Mouse (Mus musculus): Measurements from ENCODE around the gene Ap2a2.
"Not testable (repeated sequence)": the region's sequence is repeated elsewhere in the genome, so short reads cannot be mapped to it uniquely, and the experiment has no call there.

Gene Ap2a2

DNA sequence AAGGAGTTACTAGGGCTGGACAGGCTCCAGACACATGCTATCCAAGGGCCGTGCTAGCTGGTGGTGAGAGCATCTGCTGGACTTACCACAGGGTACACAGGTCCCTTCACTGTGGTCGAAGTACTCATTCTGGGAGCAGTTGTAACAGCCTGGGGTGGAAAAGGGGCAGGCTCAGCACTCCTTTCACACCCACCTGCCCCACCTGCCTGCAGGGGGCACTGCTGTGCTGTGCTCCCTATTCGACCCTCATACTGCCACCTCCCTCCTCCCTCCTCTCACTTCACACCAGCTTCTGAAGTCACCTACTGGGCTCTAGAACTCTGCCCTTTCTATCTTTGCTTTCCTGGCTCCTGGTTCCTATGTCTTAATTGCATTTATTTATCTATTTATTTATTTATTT lies 81.2 kb downstream of the Ap2a2 start:
- peak; percentile 41 for DNase-seq (ENCODE audit: low read depth, low spot score)

DNA sequence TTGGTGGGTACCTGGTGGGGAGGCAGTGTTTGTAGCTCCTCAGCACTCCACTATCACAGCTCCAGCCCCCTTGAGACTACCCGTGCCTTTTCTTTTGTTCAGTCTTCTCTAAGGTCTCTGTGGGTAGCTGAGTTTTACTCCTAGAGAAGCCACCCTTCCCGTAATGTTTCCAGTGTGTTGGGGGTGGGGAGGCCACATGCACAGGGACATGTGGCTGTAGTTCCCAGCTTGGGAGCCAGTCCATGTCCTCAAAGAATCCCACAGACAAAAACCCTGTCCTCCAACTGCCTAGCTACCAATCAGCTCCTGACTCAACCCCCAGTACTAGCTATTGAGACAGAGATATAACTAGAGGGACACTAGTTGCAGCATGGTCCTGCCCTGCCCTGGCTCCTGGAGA lies 85.1 kb downstream of the Ap2a2 start:
- no peaks in the 10 kb centered on the region for H3K27me3 ChIP-seq (ENCODE audit: control insufficient read depth, insufficient read depth, low read length, poor library complexity, severe bottlenecking)
- H3K36me3 ChIP-seq (ENCODE audit: control insufficient read depth, insufficient read depth, low read length, poor library complexity, severe bottlenecking), result no peaks in the 10 kb centered on the region
- no peak for DNase-seq (ENCODE audit: low read depth, low spot score)

More for the DNA sequence above, 81.2 kb downstream of the Ap2a2 start:
- Histone ChIP-seq H3K27me3 (ENCODE audit: control insufficient read depth, insufficient read depth, low read length, poor library complexity, severe bottlenecking) (no peaks in the 10 kb centered on the region), H3K36me3 (ENCODE audit: control insufficient read depth, insufficient read depth, low read length, poor library complexity, severe bottlenecking) (no peaks in the 10 kb centered on the region)

DNA sequence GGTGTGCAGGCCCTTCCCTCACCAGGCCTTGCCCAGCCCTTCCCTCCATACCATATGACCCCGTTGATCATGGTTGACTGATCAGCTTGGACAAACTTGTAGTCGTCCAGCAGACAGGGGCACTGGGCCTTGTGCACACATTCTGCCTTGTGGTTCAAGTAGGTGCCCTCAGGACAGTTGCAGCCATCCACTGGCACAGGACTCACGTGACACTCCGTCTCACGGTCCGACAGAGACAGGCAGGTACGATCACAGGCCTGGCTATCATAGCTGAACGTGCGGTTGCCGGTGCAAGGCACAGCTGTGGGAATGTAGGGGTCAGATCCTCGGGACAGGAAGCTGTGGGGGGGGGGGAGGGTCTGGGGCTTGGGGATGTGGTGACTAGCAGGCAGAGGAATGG lies 85.8 kb downstream of the Ap2a2 start:
- H3K36me3 ChIP-seq (ENCODE audit: control insufficient read depth, insufficient read depth, low read length, poor library complexity, severe bottlenecking), result no peaks in the 10 kb centered on the region
- no peaks in the 10 kb centered on the region for H3K27me3 ChIP-seq (ENCODE audit: control insufficient read depth, insufficient read depth, low read length, poor library complexity, severe bottlenecking)
- DNase-seq (ENCODE audit: low read depth, low spot score), result no peak

DNA sequence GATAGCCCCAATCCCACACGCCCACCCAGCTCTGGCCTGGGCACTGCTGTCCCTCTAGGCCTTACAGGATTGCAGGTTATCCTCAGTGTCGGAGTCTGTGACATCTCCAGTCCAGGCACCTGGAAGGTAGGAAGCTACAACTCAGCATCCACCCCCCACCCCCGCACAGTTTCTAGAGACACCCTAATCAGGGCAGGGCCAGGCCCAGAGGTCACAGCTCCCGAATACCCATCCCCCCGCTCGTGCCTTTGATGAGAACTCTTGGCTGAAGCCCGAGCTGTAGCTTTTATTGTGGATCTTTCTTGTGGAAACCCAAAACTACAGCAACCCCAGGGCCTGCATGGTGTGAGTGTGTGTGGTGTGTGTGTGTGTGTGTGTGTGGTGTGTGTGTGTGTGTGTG lies 90.2 kb downstream of the Ap2a2 start:
- no peak for DNase-seq (ENCODE audit: low read depth, low spot score)
- H3K27me3 ChIP-seq (ENCODE audit: control insufficient read depth, insufficient read depth, low read length, poor library complexity, severe bottlenecking), result no peaks in the 10 kb centered on the region
- no peaks in the 10 kb centered on the region for H3K36me3 ChIP-seq (ENCODE audit: control insufficient read depth, insufficient read depth, low read length, poor library complexity, severe bottlenecking)

DNA sequence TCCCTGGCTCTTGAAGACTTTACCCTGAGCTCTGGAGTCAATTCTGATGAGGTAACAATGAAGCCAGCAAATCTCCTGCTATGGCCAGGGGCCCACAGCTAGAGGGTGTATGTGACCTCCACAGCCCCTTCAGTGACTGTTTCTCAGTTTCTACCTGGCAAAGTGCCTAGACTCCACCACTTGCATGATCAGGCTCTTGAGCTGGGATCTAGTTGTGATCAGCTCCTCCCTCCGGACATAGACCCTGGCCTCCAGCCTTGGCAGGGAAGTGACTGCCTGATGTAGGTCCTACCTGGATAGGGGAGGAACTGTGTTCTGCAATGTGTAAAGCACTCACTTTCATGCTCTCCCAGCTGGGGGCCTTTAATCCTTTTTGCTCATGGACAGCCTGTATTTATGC lies 98.4 kb downstream of the Ap2a2 start:
- Histone ChIP-seq H3K36me3 (ENCODE audit: control insufficient read depth, insufficient read depth, low read length, poor library complexity, severe bottlenecking) (no peaks in the 10 kb centered on the region), H3K27me3 (ENCODE audit: control insufficient read depth, insufficient read depth, low read length, poor library complexity, severe bottlenecking) (no peaks in the 10 kb centered on the region)
- DNase-seq (ENCODE audit: low read depth, low spot score), result no peak

DNA sequence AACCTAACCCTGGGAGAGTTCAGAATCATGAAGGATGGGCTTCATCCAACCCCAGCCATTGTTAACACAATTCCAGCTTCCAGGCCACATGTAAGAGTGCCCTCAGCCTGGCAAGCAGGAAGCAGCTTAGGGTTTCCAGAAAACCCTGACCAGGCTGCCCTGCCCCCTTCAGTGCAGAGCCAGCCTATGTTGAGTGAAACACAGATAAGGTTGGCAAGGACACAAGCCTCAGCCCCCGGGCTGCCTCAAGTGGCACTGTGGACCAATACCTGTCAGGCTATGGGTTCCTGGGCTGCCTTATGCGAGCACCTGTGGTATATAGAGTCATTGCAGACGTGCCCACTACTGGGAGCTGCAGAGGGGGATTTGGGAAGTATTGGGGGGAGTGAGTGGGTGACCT lies 99.5 kb downstream of the Ap2a2 start:
- DNase-seq (ENCODE audit: low read depth, low spot score), result no peak
- Histone ChIP-seq H3K27me3 (ENCODE audit: control insufficient read depth, insufficient read depth, low read length, poor library complexity, severe bottlenecking) (no peaks in the 10 kb centered on the region), H3K36me3 (ENCODE audit: control insufficient read depth, insufficient read depth, low read length, poor library complexity, severe bottlenecking) (no peaks in the 10 kb centered on the region)

DNA sequence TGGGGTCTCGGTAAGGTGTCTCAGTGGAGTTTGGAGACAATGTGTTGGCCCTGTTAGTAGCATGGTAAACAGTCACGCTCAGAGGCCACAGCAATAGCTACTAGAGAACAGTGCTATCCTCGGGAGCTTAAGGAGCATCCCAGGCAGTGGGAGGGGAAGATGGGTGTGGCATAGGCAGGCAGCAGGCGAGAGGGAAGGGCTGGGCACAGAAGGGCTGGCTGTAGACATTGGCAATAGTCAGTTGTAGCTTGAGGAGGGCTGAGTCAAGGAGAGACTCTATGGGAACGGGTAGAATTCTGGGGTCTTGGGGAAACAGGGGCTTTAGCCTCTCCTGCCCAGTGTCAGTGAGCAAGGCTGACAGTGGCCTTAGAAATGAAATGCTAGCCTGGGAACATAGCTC lies 100.2 kb downstream of the Ap2a2 start:
- Histone ChIP-seq H3K36me3 (ENCODE audit: control insufficient read depth, insufficient read depth, low read length, poor library complexity, severe bottlenecking) (no peaks in the 10 kb centered on the region), H3K27me3 (ENCODE audit: control insufficient read depth, insufficient read depth, low read length, poor library complexity, severe bottlenecking) (no peaks in the 10 kb centered on the region)
- no peak for DNase-seq (ENCODE audit: low read depth, low spot score)

DNA sequence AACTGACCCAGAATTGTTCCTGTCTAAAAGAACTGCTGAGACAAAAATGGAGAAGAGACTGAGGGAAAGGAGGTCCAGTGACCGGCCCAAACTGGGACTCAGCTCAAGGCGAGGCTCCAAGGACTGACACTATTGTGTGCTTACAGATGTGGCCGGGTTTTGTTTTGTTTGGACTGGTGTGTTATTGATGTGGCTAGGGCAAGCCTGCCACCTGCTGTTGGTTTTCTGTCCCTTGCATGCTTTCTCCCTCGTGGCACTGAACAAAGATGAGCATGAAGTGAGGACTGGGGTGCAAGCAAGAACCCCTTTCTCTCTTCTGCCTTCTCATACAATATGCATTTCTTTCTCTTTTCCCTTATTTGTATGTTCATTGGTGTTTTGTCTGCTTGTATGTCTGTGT lies 104.2 kb downstream of the Ap2a2 start:
- Histone ChIP-seq H3K36me3 (ENCODE audit: control insufficient read depth, insufficient read depth, low read length, poor library complexity, severe bottlenecking) (no peaks in the 10 kb centered on the region), H3K27me3 (ENCODE audit: control insufficient read depth, insufficient read depth, low read length, poor library complexity, severe bottlenecking) (peaks cover 2% of the 10 kb centered on the region; the same call in 1 of the 2 replicates)
- DNase-seq (ENCODE audit: low read depth, low spot score), result peak; percentile 63

DNA sequence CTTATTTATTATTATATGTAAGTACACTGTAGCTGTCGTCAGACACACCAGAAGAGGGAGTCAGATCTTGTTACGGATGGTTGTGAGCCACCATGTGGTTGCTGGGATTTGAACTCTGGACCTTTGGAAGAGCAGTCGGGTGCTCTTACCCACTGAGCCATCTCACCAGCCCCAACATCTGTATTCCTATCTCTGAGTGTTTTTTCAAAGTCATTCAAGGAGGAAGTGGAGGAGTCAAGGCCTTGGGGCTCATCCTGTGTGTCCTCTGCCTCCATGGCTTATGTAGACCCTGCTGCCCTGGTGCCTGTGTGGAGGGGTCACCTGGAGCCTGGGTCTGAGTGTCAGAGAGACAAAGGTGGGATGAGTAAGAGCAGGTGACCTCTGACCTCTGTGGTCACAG lies 107.1 kb downstream of the Ap2a2 start:
- not testable (repeated sequence) for H3K27me3 ChIP-seq (ENCODE audit: control insufficient read depth, insufficient read depth, low read length, poor library complexity, severe bottlenecking); H3K36me3 ChIP-seq (ENCODE audit: control insufficient read depth, insufficient read depth, low read length, poor library complexity, severe bottlenecking); DNase-seq (ENCODE audit: low read depth, low spot score)

DNA sequence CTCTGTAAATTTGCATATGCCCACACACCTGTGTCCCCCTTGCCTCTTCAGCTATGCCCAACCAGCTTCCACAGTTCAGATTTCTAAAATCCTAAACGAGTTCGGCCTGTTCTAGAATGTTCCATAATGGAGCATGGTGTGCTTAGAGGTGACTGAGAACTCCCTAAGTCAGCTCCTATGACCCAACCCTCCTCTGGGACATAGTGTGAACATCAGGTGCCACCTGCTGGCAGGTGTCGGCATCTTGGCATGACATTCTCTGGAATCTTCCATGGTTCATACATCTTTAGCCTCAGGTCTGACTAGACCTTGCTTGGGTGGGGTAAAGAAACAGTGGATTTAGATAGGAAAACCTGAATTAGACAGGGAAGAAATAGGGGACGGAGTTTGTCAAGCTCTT lies 109.0 kb downstream of the Ap2a2 start:
- Histone ChIP-seq H3K36me3 (ENCODE audit: control insufficient read depth, insufficient read depth, low read length, poor library complexity, severe bottlenecking) (no peaks in the 10 kb centered on the region), H3K27me3 (ENCODE audit: control insufficient read depth, insufficient read depth, low read length, poor library complexity, severe bottlenecking) (peaks cover 2% of the 10 kb centered on the region; the same call in 1 of the 2 replicates)
- peak; percentile 54 for DNase-seq (ENCODE audit: low read depth, low spot score)

DNA sequence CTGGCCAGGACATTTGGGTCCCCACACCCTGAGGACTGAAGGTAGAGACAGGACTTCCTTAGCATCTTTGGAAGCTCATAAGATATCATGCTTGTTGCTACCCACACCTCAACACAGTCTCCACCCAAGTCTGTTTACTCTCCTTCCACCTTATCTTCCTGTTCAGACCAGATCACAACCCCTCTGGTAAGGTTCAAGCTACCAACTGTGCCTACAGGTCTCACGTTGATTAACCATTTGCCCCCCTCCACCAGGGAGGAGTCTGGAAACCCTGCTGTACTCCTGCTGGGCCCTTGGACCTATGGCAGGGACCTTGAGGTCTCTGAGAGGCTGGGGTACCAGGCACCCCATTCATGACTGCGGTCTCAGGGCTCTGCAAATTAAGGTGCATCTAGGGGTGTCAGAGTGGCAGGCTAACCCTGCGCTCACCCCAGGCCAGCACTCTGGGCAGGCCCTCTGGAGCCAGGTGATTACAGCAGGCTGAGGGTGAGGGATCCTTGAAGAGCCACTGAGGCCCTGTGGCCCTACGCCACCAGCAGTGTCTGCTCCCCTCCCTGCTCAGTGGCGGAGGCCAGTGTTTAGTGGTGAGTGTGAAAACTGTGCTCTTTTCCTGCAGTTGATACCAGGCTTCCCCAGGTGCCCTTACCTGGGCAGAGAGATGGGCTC lies 109.8 kb downstream of the Ap2a2 start:
- Histone ChIP-seq H3K27me3 (ENCODE audit: control insufficient read depth, insufficient read depth, low read length, poor library complexity, severe bottlenecking) (peaks cover 2% of the 10 kb centered on the region; the same call in 1 of the 2 replicates), H3K36me3 (ENCODE audit: control insufficient read depth, insufficient read depth, low read length, poor library complexity, severe bottlenecking) (no peaks in the 10 kb centered on the region)
- no peak for DNase-seq (ENCODE audit: low read depth, low spot score)

DNA sequence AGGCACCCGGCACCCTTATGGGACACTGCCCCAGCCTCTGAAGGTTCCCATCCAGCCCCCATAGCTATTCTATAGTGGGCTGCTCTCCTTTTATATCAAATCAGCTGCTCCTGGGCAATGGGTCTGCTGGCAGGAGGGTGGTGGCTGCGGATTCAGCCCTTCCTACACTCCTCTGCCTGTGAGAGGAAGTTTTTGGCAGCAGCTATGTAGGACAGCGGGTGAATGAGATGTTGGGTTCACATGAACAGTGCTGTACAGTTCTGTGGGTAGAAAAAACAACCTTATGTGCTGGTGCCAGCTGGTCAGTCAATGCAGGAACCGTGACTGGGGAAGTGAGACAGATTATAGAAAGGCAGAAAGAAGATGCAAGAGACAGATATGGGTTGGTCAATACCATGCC lies 116.9 kb downstream of the Ap2a2 start:
- H3K36me3 ChIP-seq (ENCODE audit: control insufficient read depth, insufficient read depth, low read length, poor library complexity, severe bottlenecking), result no peaks in the 10 kb centered on the region
- DNase-seq (ENCODE audit: low read depth, low spot score), result no peak
- H3K27me3 ChIP-seq (ENCODE audit: control insufficient read depth, insufficient read depth, low read length, poor library complexity, severe bottlenecking), result no peaks in the 10 kb centered on the region

Data from splenic B cell, adult 2 months (primary cell).